Mouse (Mus musculus) CH12.LX (cell line): ENCODE measurements around the gene Prkch.

Source experiments
- BHLHE40 ChIP-seq: IDR thresholded peaks from 2 replicates; pipeline ENCODE4 v1.6.1; 2011; ENCODE audit warnings: mild to moderate bottlenecking, low read depth, low read length, improper control_type of control experiment
- CTCF ChIP-seq, 2 experiments: IDR thresholded peaks in 1 of 2; conservative IDR thresholded peaks in 1 of 2; 2 replicates each; pipeline ENCODE4 v1.5.1; 2011 to 2012; ENCODE audit warnings: low read depth in 2 of 2, low read length in 2 of 2, improper control_type of control experiment in 1 of 2, inconsistent platforms in 1 of 2, mild to moderate bottlenecking in 1 of 2, moderate library complexity in 1 of 2
- MAZ ChIP-seq: IDR thresholded peaks from 2 replicates; pipeline ENCODE4 v1.6.1; 2012; ENCODE audit warnings: low read depth, mild to moderate bottlenecking, inconsistent platforms, low read length, improper control_type of control experiment, moderate library complexity
- MXI1 ChIP-seq: IDR thresholded peaks from 2 replicates; pipeline ENCODE4 v1.6.1; 2011; ENCODE audit warnings: mild to moderate bottlenecking, low read depth, low read length, improper control_type of control experiment
- NRF1 ChIP-seq: IDR thresholded peaks from 2 replicates; pipeline ENCODE4 v1.6.1; 2014; ENCODE audit warnings: low read depth, mild to moderate bottlenecking, inconsistent platforms, low read length, improper control_type of control experiment, moderate library complexity
- POLR2A ChIP-seq: IDR thresholded peaks from 2 replicates; pipeline ENCODE4 v1.6.1; 2011; ENCODE audit warnings: low read depth, mild to moderate bottlenecking, improper control_type of control experiment, low read length
- TBP ChIP-seq: conservative IDR thresholded peaks from 2 replicates; pipeline ENCODE4 v1.6.1; 2011; ENCODE audit warnings: low read depth, low read length, improper control_type of control experiment
- TCF12 ChIP-seq: IDR thresholded peaks from 2 replicates; pipeline ENCODE4 v1.6.1; 2014; ENCODE audit warnings: low read depth, mild to moderate bottlenecking, inconsistent platforms, low read length, improper control_type of control experiment
- USF2 ChIP-seq: conservative IDR thresholded peaks from 2 replicates; pipeline ENCODE4 v1.6.1; 2011; ENCODE audit warnings: low read depth, low read length, improper control_type of control experiment
- ZKSCAN1 ChIP-seq: IDR thresholded peaks from 2 replicates; pipeline ENCODE4 v1.6.1; 2012; ENCODE audit warnings: low read depth, inconsistent platforms, low read length, improper control_type of control experiment, borderline replicate concordance

GRCm38 (mm10) chr12:73822331-73822730 is 237.7 kb downstream of the Prkch start:
- no peak for TF ChIP-seq NRF1
- no peak for TF ChIP-seq MXI1
- no peak for TF ChIP-seq CTCF (conservative IDR thresholded peaks at IDR 0.05 in 1 of 2, IDR thresholded peaks at IDR 0.05 in 1 of 2; ENCODE audit: low read depth in 2 of 2, low read length in 2 of 2)
- no peak for TF ChIP-seq TBP
- no peak for TF ChIP-seq ZKSCAN1
- no peak for TF ChIP-seq POLR2A
- no peak for TF ChIP-seq USF2
- 0 out of 2 replicates have a peak, but pooled peaks have one; percentile 28 for TF ChIP-seq BHLHE40
- no peak for TF ChIP-seq TCF12
- TF ChIP-seq MAZ: no peak
